Mouse (Mus musculus): ENCODE data around the gene Fam78a.

GRCm38 (mm10) chr2:32112548-32112947 is 27.9 kb upstream of the Fam78a start:
- TF ChIP-seq CTCF (IDR thresholded peaks at IDR 0.05; ENCODE audit: extremely low read depth, insufficient read depth, insufficient read length, insufficient replicate concordance) (no peak), POLR2A (IDR thresholded peaks at IDR 0.05; ENCODE audit: low read depth, low read length) (no peak)

Measured in spleen, adult 2 months (tissue).